19 mouse cellular contexts compared by ENCODE assay signal in genomic region chr10:40462257-40462656, GRCm38 (mm10).
DNase-seq lines count a peak whose midpoint lies in the region; ATAC-seq and TF ChIP-seq lines count a peak whose summit lies in the region.
"Had no signal": no experiment of that assay in that cellular context is flagged by ENCODE, and none has a peak within 500 bp of the region (broad histone marks: within the 10 kb centered on the region; RNA-seq: fewer than 3 reads in every experiment).

No protein-coding gene starts in this region.

- H3K4me3 ChIP-seq in layer of hippocampus, adult 2 months = no peak overlapping the region
- H3K4me3 ChIP-seq in forebrain, postnatal 0 days (ENCODE audit: low read depth, low read length) = no peak overlapping the region
- H3K4me3 ChIP-seq: heart, embryonic 10.5 days; limb, embryonic 12.5 days; lung, embryonic 15.5 days; midbrain, embryonic 10.5 days; myocyte had no signal

- no peaks in the 10 kb centered on the region for H3K36me3 ChIP-seq in forebrain, postnatal 0 days (ENCODE audit: insufficient read depth)
- H3K36me3 ChIP-seq: lung, embryonic 15.5 days had no signal

- H3K9ac ChIP-seq in forebrain, postnatal 0 days = no peak overlapping the region
- H3K9ac ChIP-seq: limb, embryonic 12.5 days; lung, embryonic 15.5 days had no signal

- no peak for DNase-seq in layer of hippocampus, adult 2 months (ENCODE audit: low spot score in 2 of 2)
- no peak for DNase-seq in layer of hippocampus, adult 11-12 months (ENCODE audit: low spot score)
- DNase-seq in CD4-positive helper T cell, adult 2 months (ENCODE audit: low read depth, low spot score) = peak; percentile 77
- DNase-seq in naive thymus-derived CD4-positive, alpha-beta T cell, adult 2 months (ENCODE audit: low read depth) = peak; percentile 80
- no peak for DNase-seq in forebrain, postnatal 0 days
- DNase-seq in cerebellum, adult 18-20 months = no peak
- DNase-seq in adrenal gland, postnatal 36 days = no peak
- DNase-seq: adrenal gland, adult 2 months; cerebellum, postnatal 10 days; gastrocnemius, postnatal 10 days; kidney, adult 9 months had no signal

- no peaks in the 10 kb centered on the region for H3K9me3 ChIP-seq in forebrain, postnatal 0 days (ENCODE audit: low read length)
- H3K9me3 ChIP-seq: heart, embryonic 10.5 days; limb, embryonic 12.5 days; lung, embryonic 15.5 days; midbrain, embryonic 10.5 days had no signal

- no peak for TF ChIP-seq CTCF in layer of hippocampus, adult 2 months (conservative IDR thresholded peaks at IDR 0.05)
- no peak for TF ChIP-seq CTCF in forebrain, postnatal 0 days (IDR thresholded peaks at IDR 0.05; ENCODE audit: low read depth)

- no peaks in the 10 kb centered on the region for H3K4me1 ChIP-seq in forebrain, postnatal 0 days (ENCODE audit: insufficient read depth)
- H3K4me1 ChIP-seq: heart, embryonic 10.5 days; limb, embryonic 12.5 days had no signal

- H3K4me2 ChIP-seq in forebrain, postnatal 0 days (ENCODE audit: low read depth) = no peak overlapping the region
- H3K4me2 ChIP-seq: limb, embryonic 12.5 days; lung, embryonic 15.5 days had no signal

- peak overlapping the region; percentile 55; the same call in 1 of the 2 replicates for H3K27ac ChIP-seq in layer of hippocampus, adult 2 months
- no peak overlapping the region for H3K27ac ChIP-seq in forebrain, postnatal 0 days (ENCODE audit: low read depth, low read length)
- H3K27ac ChIP-seq: heart, embryonic 10.5 days; limb, embryonic 12.5 days; lung, embryonic 15.5 days; midbrain, embryonic 10.5 days had no signal

- ATAC-seq in granulocyte monocyte progenitor cell, adult 5-6 weeks (replicated peaks; ENCODE audit: poor library complexity, severe bottlenecking) = peak; percentile 92
- no peak for ATAC-seq in forebrain, postnatal 0 days
- ATAC-seq: forebrain, embryonic 16.5 days; hindbrain, embryonic 16.5 days had no signal

- 47% methylated on average over 3 of the region's 3 CpGs for WGBS in forebrain, postnatal 0 days

- H3K27me3 ChIP-seq in forebrain, postnatal 0 days (ENCODE audit: insufficient read depth, low read length) = no peaks in the 10 kb centered on the region
- H3K27me3 ChIP-seq: limb, embryonic 12.5 days; lung, embryonic 15.5 days had no signal

Comparison
In these comparisons a context has a peak if more than half of its experiments do, and no peak if none do; other contexts are left out.
1. DNase-seq: peak in CD4-positive helper T cell, adult 2 months (single experiment) and naive thymus-derived CD4-positive, alpha-beta T cell, adult 2 months (single experiment); none in layer of hippocampus, adult 2 months (0 of 2), layer of hippocampus, adult 11-12 months (single experiment), forebrain, postnatal 0 days (single experiment), cerebellum, adult 18-20 months (0 of 2) and adrenal gland, postnatal 36 days (0 of 2).